Mouse (Mus musculus) CH12.LX (cell line): ENCODE measurements at regions not wholly inside any gene's neighbourhood (a gene's known extent, or its start where the extent isn't known, plus 50 kb on each side); places are given as distances from the start of the nearest gene placed in this dataset.

Source experiments
- CTCF ChIP-seq, 2 experiments: IDR thresholded peaks in 1 of 2; conservative IDR thresholded peaks in 1 of 2; 2 replicates each; pipeline ENCODE4 v1.5.1; 2011 to 2012; ENCODE audit warnings: low read depth in 2 of 2, low read length in 2 of 2, improper control_type of control experiment in 1 of 2, inconsistent platforms in 1 of 2, mild to moderate bottlenecking in 1 of 2, moderate library complexity in 1 of 2
- HCFC1 ChIP-seq: IDR thresholded peaks from 2 replicates; pipeline ENCODE4 v1.6.1; 2012; ENCODE audit warnings: low read depth, mild to moderate bottlenecking, inconsistent platforms, low read length, improper control_type of control experiment
- IRF4 ChIP-seq: IDR thresholded peaks from 2 replicates; pipeline ENCODE4 v1.6.1; 2014; ENCODE audit warnings: low read depth, mild to moderate bottlenecking, inconsistent platforms, low read length, improper control_type of control experiment
- MAFK ChIP-seq: IDR thresholded peaks from 2 replicates; pipeline ENCODE4 v1.6.1; 2011; ENCODE audit warnings: low read length, improper control_type of control experiment; ENCODE audit not compliant: insufficient replicate concordance
- MEF2A ChIP-seq: IDR thresholded peaks from 2 replicates; pipeline ENCODE4 v1.6.1; 2014; ENCODE audit warnings: low read depth, mild to moderate bottlenecking, inconsistent platforms, low read length, improper control_type of control experiment, borderline replicate concordance
- POLR2A ChIP-seq: IDR thresholded peaks from 2 replicates; pipeline ENCODE4 v1.6.1; 2011; ENCODE audit warnings: low read depth, mild to moderate bottlenecking, improper control_type of control experiment, low read length
- POLR2AphosphoS2 ChIP-seq: IDR thresholded peaks from 2 replicates; pipeline ENCODE4 v1.6.1; 2011; ENCODE audit warnings: low read depth, low read length, improper control_type of control experiment
- SIN3A ChIP-seq: IDR thresholded peaks from 2 replicates; pipeline ENCODE4 v1.6.1; 2012; ENCODE audit warnings: low read length, improper control_type of control experiment, inconsistent platforms
- SMC3 ChIP-seq: IDR thresholded peaks from 2 replicates; pipeline ENCODE4 v1.6.1; 2011; ENCODE audit warnings: low read depth, low read length, improper control_type of control experiment
- UBTF ChIP-seq: IDR thresholded peaks from 2 replicates; pipeline ENCODE4 v1.6.1; 2012; ENCODE audit warnings: low read depth, mild to moderate bottlenecking, inconsistent platforms, low read length, improper control_type of control experiment, moderate library complexity
- USF2 ChIP-seq: conservative IDR thresholded peaks from 2 replicates; pipeline ENCODE4 v1.6.1; 2011; ENCODE audit warnings: low read depth, low read length, improper control_type of control experiment

DNA sequence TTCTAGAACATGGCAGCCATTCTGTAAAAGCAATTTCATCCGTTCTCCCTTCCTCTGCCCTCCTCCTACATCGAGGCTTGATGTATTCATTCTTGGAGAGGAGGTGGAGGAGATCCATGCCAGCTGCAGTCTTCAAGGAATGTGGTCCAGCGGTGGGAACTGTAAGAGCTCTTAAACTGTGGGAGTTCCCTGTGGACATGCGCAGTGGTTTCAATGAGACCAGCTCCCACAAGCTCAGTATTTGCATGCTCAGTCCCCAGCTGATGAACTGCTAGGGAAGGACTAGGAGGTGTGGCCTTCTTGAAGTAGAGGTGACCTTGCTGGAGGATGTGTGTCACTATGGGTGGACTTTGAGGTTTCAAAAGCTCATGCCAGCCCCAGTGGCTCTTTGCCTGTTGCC, 163.7 kb upstream of the Ctnnb1 start:
- TF ChIP-seq UBTF (no peak), HCFC1 (no peak), SMC3 (no peak), CTCF (conservative IDR thresholded peaks at IDR 0.05 in 1 of 2, IDR thresholded peaks at IDR 0.05 in 1 of 2; ENCODE audit: low read depth in 2 of 2, low read length in 2 of 2) (no peak), USF2 (no peak), MEF2A (no peak), SIN3A (no peak), IRF4 (no peak), POLR2A (no peak), POLR2AphosphoS2 (no peak), MAFK (no peak)
